Mouse (Mus musculus) embryonic facial prominence, embryonic 11.5 days (tissue): ENCODE measurements around the gene Lamtor1. TPM values are rescaled to one million over a fixed set of nuclear protein-coding genes. Genes with fewer than 3 reads are reported as not detected.
A peak's percentile ranks its signal among the peaks of the same experiment; 100 is the strongest.

Experiments
- ATAC-seq: fragments of 200-750 bp; cut with Nextera tagmentation; replicated peaks from 2 replicates; pipeline ENCODE4 v1.8.0; 2017; ENCODE audit warnings: low read depth; ENCODE audit not compliant: insufficient number of reproducible peaks, low FRiP score, low TSS enrichment
- DNase-seq: peaks from one replicate; pipeline ENCODE4 v3.0.0-alpha.2; 2015; ENCODE audit warnings: low spot score
- H3K27ac ChIP-seq: fragments of 300-500 bp; sonication (generic); replicated peaks from 2 replicates; pipeline ENCODE4 v1.5.1; 2014; ENCODE audit warnings: mild to moderate bottlenecking, low read depth, low read length, control low read depth
- H3K27me3 ChIP-seq: fragments of 300-500 bp; sonication (generic); 2 replicates; pipeline ENCODE4 v1.6.1; 2014; ENCODE audit warnings: mild to moderate bottlenecking, low read length, moderate library complexity, mixed read lengths; ENCODE audit not compliant: control insufficient read depth, insufficient read depth
- H3K36me3 ChIP-seq: fragments of 300-500 bp; sonication (generic); replicated peaks from 2 replicates; pipeline ENCODE4 v1.6.1; 2014; ENCODE audit warnings: low read depth, mild to moderate bottlenecking, low read length, moderate library complexity, mixed read lengths; ENCODE audit not compliant: control insufficient read depth, insufficient read depth
- H3K4me1 ChIP-seq: fragments of 300-500 bp; sonication (generic); 2 replicates; pipeline ENCODE4 v1.6.1; 2014; ENCODE audit warnings: low read length, mixed read lengths; ENCODE audit not compliant: control insufficient read depth, insufficient read depth
- H3K4me2 ChIP-seq: fragments of 300-500 bp; sonication (generic); 2 replicates; pipeline ENCODE4 v1.6.1; 2014; ENCODE audit warnings: low read depth, mild to moderate bottlenecking, control low read depth, low read length, moderate library complexity
- H3K4me3 ChIP-seq: fragments of 300-500 bp; sonication (generic); 2 replicates; pipeline ENCODE4 v1.5.1; 2014; ENCODE audit warnings: low read depth, low read length, control low read depth
- H3K9ac ChIP-seq: fragments of 300-500 bp; sonication (generic); replicated peaks from 2 replicates; pipeline ENCODE4 v1.6.1; 2014; ENCODE audit warnings: mild to moderate bottlenecking, control low read depth, low read length
- H3K9me3 ChIP-seq: fragments of 300-500 bp; sonication (generic); replicated peaks from 2 replicates; pipeline ENCODE4 v1.6.1; 2016; ENCODE audit warnings: mild to moderate bottlenecking, low read length, inconsistent platforms, mixed read lengths; ENCODE audit not compliant: control insufficient read depth
- WGBS: fragments of 180-500 bp; shearing (Covaris S2); extraction: QIAGEN DNeasy Blood & Tissue Kit; methylation state at CpG from one replicate; pipeline ENCODE4 v1.1.7; 2014; 5-methylcytosine and 5-hydroxymethylcytosine counted together
- polyA plus RNA-seq: library from polyadenylated mRNA; unstranded; fragments of >200 nt; fragmentation: Nextera tagmentation; extraction: Ambion mirVana; gene quantifications from 2 replicates; pipeline ENCODE4 v1.2.1, GENCODE M21; 2014

The Lamtor1 gene
- polyA plus RNA-seq, 1 experiment from 2014 or later = 127 TPM

DNA sequence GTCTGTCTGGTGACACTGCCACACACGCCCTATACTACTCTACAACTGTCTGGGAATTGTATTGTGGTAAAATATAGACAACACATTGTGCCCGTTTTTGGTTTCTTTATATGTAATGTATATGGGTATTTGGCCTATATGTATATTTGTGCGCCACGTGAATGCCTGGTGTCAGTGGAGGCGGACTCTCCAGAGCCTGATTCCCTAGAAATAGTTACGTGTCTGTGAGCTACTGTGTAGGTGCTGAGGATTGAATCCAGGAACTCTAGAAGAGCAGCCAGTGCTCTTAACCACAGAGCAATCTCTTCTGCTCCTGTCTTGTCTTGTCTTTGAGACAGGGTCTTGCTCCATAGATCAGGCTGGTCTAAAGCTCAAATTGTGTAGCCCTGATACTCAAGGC lies 19.4 kb upstream of the Lamtor1 start:
- no peak overlapping the region for H3K4me2 ChIP-seq
- no peaks in the 10 kb centered on the region for H3K9me3 ChIP-seq
- H3K27me3 ChIP-seq = no peaks in the 10 kb centered on the region
- no peak overlapping the region for H3K4me3 ChIP-seq
- H3K27ac ChIP-seq = no peak overlapping the region
- DNase-seq (no peak), ATAC-seq (no peak)
- 82% methylated on average over 6 of the region's 6 CpGs for WGBS
- H3K36me3 ChIP-seq = no peaks in the 10 kb centered on the region
- H3K4me1 ChIP-seq = no peaks in the 10 kb centered on the region
- H3K9ac ChIP-seq = no peak overlapping the region

DNA sequence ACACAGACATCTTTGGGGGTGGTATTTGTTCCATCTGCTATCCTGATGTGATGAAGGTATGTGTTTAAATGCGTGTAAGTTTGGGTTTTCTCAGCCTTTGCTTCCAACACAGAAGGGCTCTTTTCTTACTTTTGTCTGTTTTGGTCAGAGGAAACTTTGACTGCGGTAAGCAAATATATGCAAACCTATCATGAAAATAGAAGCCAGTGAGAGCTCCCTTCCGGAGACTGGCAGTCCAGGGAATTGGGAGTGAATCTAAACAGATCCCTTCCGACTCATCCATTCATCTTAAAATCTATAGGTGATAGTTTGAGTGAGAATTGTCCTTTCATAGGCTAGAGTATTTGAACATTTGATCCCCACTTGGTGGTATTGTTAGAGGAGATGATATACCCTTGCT lies 17.2 kb upstream of the Lamtor1 start:
- Histone ChIP-seq H3K27me3 (no peaks in the 10 kb centered on the region), H3K27ac (no peak overlapping the region), H3K4me3 (no peak overlapping the region), H3K4me2 (no peak overlapping the region), H3K36me3 (no peaks in the 10 kb centered on the region), H3K4me1 (no peaks in the 10 kb centered on the region), H3K9me3 (no peaks in the 10 kb centered on the region), H3K9ac (no peak overlapping the region)
- ATAC-seq (no peak), DNase-seq (no peak)
- 84% methylated on average over 4 of the region's 4 CpGs for WGBS

DNA sequence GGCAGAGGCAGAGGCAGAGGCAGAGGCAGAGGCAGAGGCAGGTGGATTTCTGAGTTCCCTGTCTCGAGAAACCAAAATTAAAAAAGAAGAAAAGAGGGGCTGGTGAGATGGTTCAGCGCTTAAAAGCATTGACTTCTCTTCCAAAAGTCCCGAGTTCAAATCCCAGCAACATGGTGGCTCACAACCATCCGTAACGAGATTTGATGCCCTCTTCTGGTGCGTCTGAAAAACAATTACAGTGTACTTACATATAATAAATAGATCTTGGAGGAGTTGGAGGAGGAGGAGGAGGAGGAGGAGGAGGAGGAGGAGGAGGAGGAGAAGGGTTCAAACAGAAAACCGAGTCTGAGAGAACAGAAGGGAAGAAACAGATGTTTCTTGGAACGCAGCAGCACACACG lies 10.0 kb upstream of the Lamtor1 start:
- Histone ChIP-seq H3K4me2 (peak overlapping the region; percentile 10; the same call in 1 of the 2 replicates), H3K9me3 (no peaks in the 10 kb centered on the region), H3K4me1 (no peaks in the 10 kb centered on the region), H3K27ac (no peak overlapping the region), H3K4me3 (peak overlapping the region; percentile 41), H3K36me3 (no peaks in the 10 kb centered on the region), H3K9ac (peak overlapping the region; percentile 18), H3K27me3 (no peaks in the 10 kb centered on the region)
- DNase-seq (no peak), ATAC-seq (no peak)
- 41% methylated on average over 9 of the region's 9 CpGs for WGBS

DNA sequence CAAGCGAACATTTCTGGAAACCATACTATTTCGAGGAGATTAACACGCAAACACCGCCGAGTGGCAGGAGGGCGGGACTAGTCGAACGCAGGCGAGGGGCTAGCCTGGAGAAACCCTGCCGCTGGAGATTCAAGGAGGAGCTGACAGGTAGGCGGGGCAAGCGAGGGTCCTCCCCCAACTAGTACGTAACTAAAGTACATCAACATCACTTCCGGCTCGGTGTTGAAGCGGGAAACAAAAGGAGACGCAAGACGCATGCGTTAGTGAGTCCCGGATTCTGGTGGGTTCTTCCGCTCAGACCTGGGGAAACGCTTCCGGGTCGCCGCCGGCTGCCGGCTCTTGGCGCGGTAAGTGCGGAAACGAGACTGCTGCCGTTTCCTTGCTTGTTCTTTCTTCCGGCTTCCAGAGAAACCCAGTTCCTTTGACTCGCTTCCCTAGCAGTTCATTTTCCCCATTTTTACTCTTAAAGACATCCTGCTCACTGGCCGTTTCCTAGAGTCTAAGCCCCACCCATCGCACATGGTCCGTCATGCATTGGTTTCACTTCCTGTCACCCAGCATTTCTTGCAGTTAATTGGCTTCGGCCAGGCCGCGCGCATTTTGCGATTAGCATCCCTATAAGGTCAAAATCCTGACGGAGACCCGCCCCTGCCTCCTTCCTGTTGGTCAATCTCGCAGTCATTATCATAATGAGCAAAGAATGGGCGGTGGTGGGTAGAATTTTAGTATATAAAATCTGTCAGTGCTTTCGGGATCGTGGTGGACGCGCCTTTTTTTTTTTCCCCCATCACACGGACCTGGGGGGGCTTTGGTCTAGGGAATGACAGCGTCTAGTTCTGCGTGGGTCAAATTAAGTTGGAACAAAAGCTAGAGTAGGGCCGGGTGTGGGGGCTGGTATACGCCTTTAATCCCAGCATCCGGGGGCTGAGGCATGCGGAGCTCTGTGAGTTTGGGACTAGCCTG lies 9.3 kb upstream of the Lamtor1 start:
- peak overlapping the region; percentile 32 for H3K4me2 ChIP-seq
- ATAC-seq (peak; percentile 97), DNase-seq (peak; percentile 99)
- H3K9me3 ChIP-seq = no peaks in the 10 kb centered on the region
- H3K4me3 ChIP-seq = peak overlapping the region; percentile 41
- no peaks in the 10 kb centered on the region for H3K36me3 ChIP-seq
- peak overlapping the region; percentile 66 for H3K27ac ChIP-seq
- H3K4me1 ChIP-seq = no peaks in the 10 kb centered on the region
- under 1% methylated on average over 57 of the region's 57 CpGs for WGBS
- no peaks in the 10 kb centered on the region for H3K27me3 ChIP-seq
- peak overlapping the region; percentile 60 for H3K9ac ChIP-seq

DNA sequence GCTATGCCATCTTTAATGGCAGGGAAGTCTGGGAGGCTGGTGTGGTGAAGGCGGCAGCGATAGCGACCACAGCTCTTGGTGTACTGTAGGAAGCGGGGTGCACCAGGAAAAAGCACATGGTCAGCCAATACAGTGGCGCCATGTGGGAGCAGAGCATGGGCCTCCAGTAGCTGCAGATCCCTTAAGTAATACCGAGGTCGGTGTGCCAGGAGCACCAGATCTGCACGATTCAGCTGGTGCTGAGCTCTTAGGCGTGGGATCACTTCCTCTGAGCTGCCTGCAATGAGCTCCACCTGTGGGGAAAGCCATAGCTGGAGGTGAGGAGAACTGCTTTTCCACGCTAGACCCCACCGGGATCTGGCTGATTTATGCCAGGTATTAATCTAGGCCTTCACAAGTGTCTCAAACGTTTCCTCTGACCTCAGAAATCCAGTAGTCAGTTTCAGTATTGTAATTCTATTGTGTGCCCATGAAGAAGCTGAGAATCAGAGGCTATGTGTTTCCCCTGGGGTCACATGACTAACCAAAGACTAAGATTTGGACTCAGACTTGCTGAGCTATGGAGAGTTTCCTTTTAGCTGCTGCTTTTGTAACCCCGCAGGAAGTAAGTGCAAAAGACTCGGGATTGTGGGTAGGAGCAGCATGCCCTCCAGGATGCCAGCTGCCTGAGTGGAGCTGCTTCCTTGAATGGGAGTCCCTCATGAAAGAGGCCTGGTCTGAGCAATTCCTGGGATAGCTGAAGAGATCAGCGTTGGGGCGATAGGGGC lies 5.2 kb upstream of the Lamtor1 start:
- Histone ChIP-seq H3K4me1 (no peaks in the 10 kb centered on the region), H3K4me3 (no peak overlapping the region), H3K36me3 (no peaks in the 10 kb centered on the region), H3K9me3 (no peaks in the 10 kb centered on the region), H3K27ac (no peak overlapping the region), H3K9ac (no peak overlapping the region; the same call in 1 of the 2 replicates), H3K27me3 (no peaks in the 10 kb centered on the region), H3K4me2 (no peak overlapping the region)
- no peak for DNase-seq
- ATAC-seq = no peak
- 87% methylated on average over 16 of the region's 16 CpGs for WGBS

DNA sequence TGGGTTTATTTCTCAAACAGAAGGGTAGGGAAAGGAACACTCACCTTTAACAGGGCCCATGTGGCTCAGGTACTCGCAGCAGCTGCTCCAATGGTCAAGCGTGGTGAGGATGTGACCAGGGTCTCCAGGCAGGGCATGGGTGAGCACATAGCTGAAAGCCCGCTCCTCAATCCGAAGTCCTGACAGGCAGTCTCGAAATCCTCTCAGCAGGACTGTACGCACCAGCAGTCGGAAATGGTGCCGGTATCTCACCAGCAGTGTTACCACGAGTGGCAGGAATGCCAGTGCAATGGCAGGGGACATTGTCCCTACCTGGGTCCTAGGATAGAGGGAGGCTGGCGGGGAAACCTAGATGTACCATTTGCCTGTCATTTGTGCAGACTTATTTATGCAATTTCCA lies 3.7 kb upstream of the Lamtor1 start:
- Histone ChIP-seq H3K36me3 (no peaks in the 10 kb centered on the region), H3K9me3 (no peaks in the 10 kb centered on the region), H3K4me2 (no peak overlapping the region), H3K27me3 (no peaks in the 10 kb centered on the region), H3K4me1 (no peaks in the 10 kb centered on the region), H3K9ac (no peak overlapping the region), H3K4me3 (no peak overlapping the region), H3K27ac (no peak overlapping the region)
- ATAC-seq (no peak), DNase-seq (no peak)
- 92% methylated on average over 10 of the region's 10 CpGs for WGBS

DNA sequence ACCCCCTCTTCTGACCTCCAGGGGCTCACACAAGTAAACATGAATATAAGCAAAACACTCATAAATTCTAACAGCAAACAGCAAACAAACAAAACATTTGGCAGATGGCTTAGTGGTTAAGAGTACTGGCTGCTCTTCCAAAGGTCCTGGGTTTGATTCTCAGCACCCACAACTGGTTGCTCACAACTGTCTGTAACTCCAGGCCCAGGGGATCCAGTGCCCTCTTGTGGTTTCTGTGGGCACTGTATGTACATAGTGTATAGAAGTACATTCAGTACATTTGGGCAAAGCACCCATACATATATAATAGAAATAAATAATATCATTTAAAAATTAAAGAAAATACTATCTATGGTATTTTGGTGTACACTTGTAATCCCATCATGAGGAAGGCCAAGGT lies 2.9 kb upstream of the Lamtor1 start:
- no peaks in the 10 kb centered on the region for H3K4me1 ChIP-seq
- H3K36me3 ChIP-seq = no peaks in the 10 kb centered on the region
- H3K4me3 ChIP-seq = no peak overlapping the region
- DNase-seq (no peak), ATAC-seq (no peak)
- no peak overlapping the region for H3K27ac ChIP-seq
- H3K9me3 ChIP-seq = no peaks in the 10 kb centered on the region
- H3K27me3 ChIP-seq = no peaks in the 10 kb centered on the region
- no peak overlapping the region for H3K9ac ChIP-seq
- H3K4me2 ChIP-seq = no peak overlapping the region

DNA sequence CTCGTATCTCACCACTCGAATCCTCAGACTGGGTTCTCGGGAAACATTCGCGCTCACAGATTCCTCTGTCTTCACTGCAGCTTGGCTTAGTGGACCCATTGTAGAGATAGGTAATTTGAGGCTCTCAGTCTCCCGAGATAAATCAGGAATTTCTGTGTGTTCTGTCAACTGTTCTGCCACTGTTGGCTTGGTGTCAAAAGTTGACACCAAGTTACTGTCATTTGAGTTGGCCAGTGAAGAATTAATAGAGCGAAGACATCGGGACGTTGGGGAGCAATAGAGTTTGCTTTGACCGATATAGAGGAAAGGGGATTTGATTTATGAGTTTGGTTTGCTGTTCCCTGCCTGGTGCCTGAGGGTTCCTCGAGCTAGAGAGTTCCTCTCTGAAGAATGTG lies 580 bp downstream of the Lamtor1 start, which contains the start of gene Tomt:
Tomt (minus strand) TSS at position 73 of the 395 bp plus-strand sequence.
- 19% methylated on average over 11 of the region's 11 CpGs for WGBS
- Histone ChIP-seq H3K36me3 (no peaks in the 10 kb centered on the region; the same call in none of the 2 replicates), H3K9me3 (no peaks in the 10 kb centered on the region), H3K4me2 (peak within 1 kb of the TSS; percentile 60), H3K27me3 (no peaks in the 10 kb centered on the region), H3K4me1 (no peaks in the 10 kb centered on the region), H3K4me3 (peak within 1 kb of the TSS; percentile 81), H3K9ac (peak within 1 kb of the TSS; percentile 94), H3K27ac (peak within 1 kb of the TSS; percentile 91)
- ATAC-seq = no peak
- DNase-seq = no peak
